14 mouse cellular contexts compared by ENCODE assay signal in the genomic region with DNA sequence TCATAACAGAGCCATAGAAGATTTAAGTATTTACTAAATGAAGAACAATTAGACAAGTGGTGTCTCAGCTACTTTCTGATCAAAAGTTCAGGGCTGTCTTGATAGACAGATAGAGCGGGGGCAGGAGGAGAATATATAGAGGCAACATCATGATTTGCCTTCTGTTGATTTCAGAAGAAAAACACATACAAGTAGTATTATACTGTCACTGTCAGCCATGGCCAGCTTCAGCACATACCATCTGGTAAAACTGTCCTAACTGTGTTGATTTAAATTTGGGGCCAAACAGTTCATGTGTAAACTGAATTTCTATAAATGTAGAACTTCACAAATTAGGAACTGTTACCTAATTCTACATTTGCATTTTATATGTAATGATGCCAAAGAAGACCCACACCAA.
"Had no signal": no experiment of that assay in that cellular context is flagged by ENCODE, and none has a peak within 500 bp of the region (broad histone marks: within the 10 kb centered on the region; RNA-seq: fewer than 3 reads in every experiment).

No protein-coding gene starts in this region.

- H3K27ac ChIP-seq: neural tube, embryonic 15.5 days; stomach, embryonic 15.5 days; stomach, postnatal 0 days had no signal

- H3K4me2 ChIP-seq: neural tube, embryonic 15.5 days; stomach, embryonic 15.5 days had no signal

- H3K4me3 ChIP-seq: neural tube, embryonic 15.5 days; stomach, embryonic 15.5 days had no signal

- H3K36me3 ChIP-seq: stomach, embryonic 15.5 days had no signal

- H3K27me3 ChIP-seq: neural tube, embryonic 15.5 days; stomach, embryonic 15.5 days had no signal

- DNase-seq: right cerebral cortex, adult 18-20 months; right cerebral cortex, postnatal 14 days; right cerebral cortex, postnatal 25 days; right cerebral cortex, postnatal 4 days; spleen, adult 18-20 months; thymus, adult 18-20 months; thymus, adult 2 months; thymus, postnatal 14 days; thymus, postnatal 25 days; thymus, postnatal 36 days; thymus, postnatal 4 days had no signal

- H3K4me1 ChIP-seq: neural tube, embryonic 15.5 days; stomach, embryonic 15.5 days had no signal

- H3K9me3 ChIP-seq: neural tube, embryonic 15.5 days; stomach, embryonic 15.5 days had no signal

- H3K9ac ChIP-seq: neural tube, embryonic 15.5 days; stomach, embryonic 15.5 days had no signal
